Mouse (Mus musculus) hindbrain, embryonic 11.5 days (tissue): Measurements from ENCODE around the gene Mdc1. TPM values are rescaled to one million over a fixed set of nuclear protein-coding genes. Genes with fewer than 3 reads are reported as not detected.

Source experiments
- ATAC-seq: fragments of 200-750 bp; cut with Nextera tagmentation; 2 replicates; pipeline ENCODE4 v1.8.0; 2017; ENCODE audit warnings: mild to moderate bottlenecking, moderate TSS enrichment, moderate library complexity; ENCODE audit not compliant: low FRiP score
- DNase-seq: peaks from one replicate; pipeline ENCODE4 v3.0.0-alpha.2; 2015; ENCODE audit warnings: low spot score
- H3K27ac ChIP-seq: fragments of 300-500 bp; sonication (generic); 2 replicates; pipeline ENCODE4 v1.5.1; 2014; ENCODE audit warnings: mild to moderate bottlenecking, low read depth, low read length
- H3K27me3 ChIP-seq: fragments of 300-500 bp; sonication (generic); 2 replicates; pipeline ENCODE4 v1.6.1; 2014; ENCODE audit warnings: mild to moderate bottlenecking, low read length, moderate library complexity, mixed read lengths; ENCODE audit not compliant: control insufficient read depth, insufficient read depth
- H3K36me3 ChIP-seq: fragments of 300-500 bp; sonication (generic); 2 replicates; pipeline ENCODE4 v1.6.1; 2014; ENCODE audit warnings: mild to moderate bottlenecking, low read length, moderate library complexity, mixed read lengths; ENCODE audit not compliant: control insufficient read depth, insufficient read depth
- H3K4me1 ChIP-seq: fragments of 300-500 bp; sonication (generic); replicated peaks from 2 replicates; pipeline ENCODE4 v1.6.1; 2014; ENCODE audit warnings: low read length, mixed read lengths; ENCODE audit not compliant: control insufficient read depth, insufficient read depth
- H3K4me2 ChIP-seq: fragments of 300-500 bp; sonication (generic); replicated peaks from 2 replicates; pipeline ENCODE4 v1.6.1; 2014; ENCODE audit warnings: mild to moderate bottlenecking, low read depth, low read length
- H3K4me3 ChIP-seq: fragments of 300-500 bp; sonication (generic); 2 replicates; pipeline ENCODE4 v1.5.1; 2014; ENCODE audit warnings: low read depth, low read length
- H3K9ac ChIP-seq: fragments of 300-500 bp; sonication (generic); 2 replicates; pipeline ENCODE4 v1.6.1; 2014; ENCODE audit warnings: low read depth, low read length
- H3K9me3 ChIP-seq: fragments of 300-500 bp; sonication (generic); 2 replicates; pipeline ENCODE4 v1.6.1; 2016; ENCODE audit warnings: low read length; ENCODE audit not compliant: control insufficient read depth
- WGBS: fragments of 180-500 bp; shearing (Covaris S2); extraction: QIAGEN DNeasy Blood & Tissue Kit; methylation state at CpG from one replicate; pipeline ENCODE4 v1.1.7; 2014; 5-methylcytosine and 5-hydroxymethylcytosine counted together
- polyA plus RNA-seq: library from polyadenylated mRNA; unstranded; fragments of >200 nt; fragmentation: Nextera tagmentation; extraction: Ambion mirVana; gene quantifications from 2 replicates; pipeline ENCODE4 v1.2.1, GENCODE M21; 2014

The Mdc1 gene
- polyA plus RNA-seq, 1 experiment from 2014 or later = 17.3 TPM

- Histone ChIP-seq H3K4me1 (peaks cover 3% of the 10 kb centered on the region; the same call in 1 of the 2 replicates), H3K27me3 (no peaks in the 10 kb centered on the region), H3K9me3 (no peaks in the 10 kb centered on the region), H3K27ac (no peak overlapping the region), H3K36me3 (peaks cover 4% of the 10 kb centered on the region; the same call in 1 of the 2 replicates), H3K4me3 (no peak overlapping the region), H3K4me2 (no peak overlapping the region), H3K9ac (no peak overlapping the region)
- DNase-seq (no peak), ATAC-seq (no peak)
- WGBS = 91% methylated on average over 3 of the region's 3 CpGs
Measured at GRCm38 (mm10) chr17:35900636-35901035, 59.3 kb downstream of the Mdc1 start.

GRCm38 (mm10) chr17:35903343-35903991 lies 62.2 kb downstream of the Mdc1 start:
- Histone ChIP-seq H3K4me2 (no peak overlapping the region), H3K4me1 (no peaks in the 10 kb centered on the region), H3K9ac (no peak overlapping the region), H3K36me3 (peaks cover 4% of the 10 kb centered on the region; the same call in 1 of the 2 replicates), H3K27ac (no peak overlapping the region), H3K4me3 (no peak overlapping the region), H3K9me3 (no peaks in the 10 kb centered on the region), H3K27me3 (no peaks in the 10 kb centered on the region)
- 93% methylated on average over 9 of the region's 9 CpGs for whole genome bisulfite sequencing
- DNase-seq = no peak
- ATAC-seq = no peak

- DNase-seq (no peak), ATAC-seq (no peak)
- Histone ChIP-seq H3K4me2 (no peak overlapping the region), H3K27me3 (no peaks in the 10 kb centered on the region), H3K4me3 (no peak overlapping the region), H3K9ac (no peak overlapping the region), H3K9me3 (no peaks in the 10 kb centered on the region), H3K36me3 (peaks cover 4% of the 10 kb centered on the region; the same call in 1 of the 2 replicates), H3K27ac (no peak overlapping the region), H3K4me1 (no peaks in the 10 kb centered on the region)
- WGBS = 91% methylated on average over 4 of the region's 4 CpGs
Measured at GRCm38 (mm10) chr17:35903992-35904355, 62.7 kb downstream of the Mdc1 start.

GRCm38 (mm10) chr17:35905587-35905986 lies 64.3 kb downstream of the Mdc1 start:
- Histone ChIP-seq H3K27me3 (no peaks in the 10 kb centered on the region), H3K4me2 (no peak overlapping the region), H3K9ac (no peak overlapping the region), H3K4me3 (no peak overlapping the region), H3K4me1 (no peaks in the 10 kb centered on the region), H3K36me3 (peaks cover 4% of the 10 kb centered on the region; the same call in 1 of the 2 replicates), H3K9me3 (no peaks in the 10 kb centered on the region), H3K27ac (no peak overlapping the region)
- no peak for ATAC-seq
- DNase-seq = no peak
- WGBS = 97% methylated on average over 1 of the region's 1 CpGs

DNA sequence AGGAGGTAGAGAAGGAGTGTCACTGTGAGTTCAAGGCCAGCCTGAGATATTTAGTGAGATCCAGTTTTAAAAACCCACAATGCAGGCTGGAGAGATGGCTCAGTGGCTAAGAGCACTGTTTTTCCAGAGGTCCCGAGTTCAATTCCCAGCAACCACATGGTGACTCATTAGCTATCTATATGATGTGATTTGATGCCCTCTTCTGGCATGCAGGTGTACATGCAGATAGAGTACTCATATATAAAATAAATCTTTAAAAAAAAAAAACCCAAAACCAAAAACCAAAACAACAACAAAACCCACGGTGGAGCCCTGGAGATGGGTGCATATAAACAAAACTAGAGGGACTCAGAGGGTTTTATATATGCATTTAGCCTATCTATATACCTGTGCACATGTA lies 66.3 kb downstream of the Mdc1 start:
- no peaks in the 10 kb centered on the region for H3K4me1 ChIP-seq
- ATAC-seq (no peak), DNase-seq (no peak)
- no peaks in the 10 kb centered on the region for H3K9me3 ChIP-seq
- H3K4me2 ChIP-seq = no peak overlapping the region
- no peak overlapping the region for H3K4me3 ChIP-seq
- WGBS = 87% methylated on average over 2 of the region's 2 CpGs
- H3K36me3 ChIP-seq = peaks cover 4% of the 10 kb centered on the region; the same call in 1 of the 2 replicates
- H3K9ac ChIP-seq = no peak overlapping the region
- H3K27ac ChIP-seq = no peak overlapping the region
- no peaks in the 10 kb centered on the region for H3K27me3 ChIP-seq

Other genes starting within 250 kb of the Mdc1 start
- gene Sfta2, start 240.0 kb upstream of the Mdc1 start, polyA plus RNA-seq = not detected in 2 replicates
- gene Gm9573, start 214.9 kb upstream of the Mdc1 start, polyA plus RNA-seq = not detected in 2 replicates
- gene Mucl3, start 197.8 kb upstream of the Mdc1 start, polyA plus RNA-seq = 0.32 TPM in 1 of 2 replicates, not detected in the other
- 6.9 and 8.7 TPM in 2 replicates for gene Vars2, start 173.9 kb upstream of the Mdc1 start, polyA plus RNA-seq
- gene Gtf2h4, start 167.8 kb upstream of the Mdc1 start, polyA plus RNA-seq = 37.8 and 41.4 TPM in 2 replicates
- 69.9 and 78.8 TPM in 2 replicates for gene Ddr1, start 136.9 kb upstream of the Mdc1 start, polyA plus RNA-seq
- 3.6 and 4.0 TPM in 2 replicates for gene Ier3, start 19.8 kb upstream of the Mdc1 start, polyA plus RNA-seq
- gene Flot1, start 18.3 kb upstream of the Mdc1 start, polyA plus RNA-seq = 48.1 and 50.0 TPM in 2 replicates
- gene Tubb5, start 3.2 kb upstream of the Mdc1 start, polyA plus RNA-seq = 1,599 and 1,667 TPM in 2 replicates
- 49.2 and 51.0 TPM in 2 replicates for gene Nrm, start 19.8 kb downstream of the Mdc1 start, polyA plus RNA-seq
- gene Ppp1r18, start 24.1 kb downstream of the Mdc1 start, polyA plus RNA-seq = 27.6 and 31.3 TPM in 2 replicates
- 33.5 and 39.8 TPM in 2 replicates for gene Dhx16, start 38.3 kb downstream of the Mdc1 start, polyA plus RNA-seq
- gene 2310061I04Rik, start 55.9 kb downstream of the Mdc1 start, polyA plus RNA-seq = 23.6 and 25.2 TPM in 2 replicates
- gene Atat1, start 68.6 kb downstream of the Mdc1 start, polyA plus RNA-seq = 200 and 243 TPM in 2 replicates
- 67.4 and 68.4 TPM in 2 replicates for gene Mrps18b, start 74.9 kb downstream of the Mdc1 start, polyA plus RNA-seq
- gene Ppp1r10, start 74.9 kb downstream of the Mdc1 start, polyA plus RNA-seq = 42.6 and 49.8 TPM in 2 replicates
- 97.8 and 117 TPM in 2 replicates for gene Abcf1, start 128.2 kb downstream of the Mdc1 start, polyA plus RNA-seq
- 28.0 and 29.8 TPM in 2 replicates for gene Gnl1, start 138.3 kb downstream of the Mdc1 start, polyA plus RNA-seq
- gene Prr3, start 138.7 kb downstream of the Mdc1 start, polyA plus RNA-seq = 39.6 and 45.2 TPM in 2 replicates
- 4.1 and 5.9 TPM in 2 replicates for gene H2-T24, start 179.0 kb downstream of the Mdc1 start, polyA plus RNA-seq
- gene H2-T23, start 191.3 kb downstream of the Mdc1 start, polyA plus RNA-seq = 3.0 and 4.0 TPM in 2 replicates
- 7.0 and 8.3 TPM in 2 replicates for gene H2-T22, start 201.2 kb downstream of the Mdc1 start, polyA plus RNA-seq
- not detected in 2 replicates for gene Gm6034, start 201.4 kb downstream of the Mdc1 start, polyA plus RNA-seq
- gene Gm11127, start 216.9 kb downstream of the Mdc1 start, polyA plus RNA-seq = not detected in 2 replicates